Mouse (Mus musculus) intestine, embryonic 15.5 days (tissue): Measurements from ENCODE around the gene Gimap1. TPM values are rescaled to one million over a fixed set of nuclear protein-coding genes. Genes with fewer than 3 reads are reported as not detected.
A peak's percentile ranks its signal among the peaks of the same experiment; 100 is the strongest.

Experiments
- ATAC-seq: fragments of 200-750 bp; cut with Nextera tagmentation; 2 replicates; pipeline ENCODE4 v1.8.0; 2017; ENCODE audit warnings: moderate TSS enrichment, moderate library complexity
- H3K27ac ChIP-seq: fragments of 300-500 bp; sonication (generic); 2 replicates; pipeline ENCODE4 v1.5.1; 2015; ENCODE audit warnings: mild to moderate bottlenecking, inconsistent platforms
- H3K27me3 ChIP-seq: fragments of 300-500 bp; sonication (generic); replicated peaks from 2 replicates; pipeline ENCODE4 v1.6.1; 2015; ENCODE audit warnings: inconsistent platforms
- H3K36me3 ChIP-seq: fragments of 300-500 bp; sonication (generic); 2 replicates; pipeline ENCODE4 v1.6.1; 2015; ENCODE audit warnings: inconsistent platforms
- H3K4me1 ChIP-seq: fragments of 300-500 bp; sonication (generic); replicated peaks from 2 replicates; pipeline ENCODE4 v1.6.1; 2015; ENCODE audit warnings: inconsistent platforms
- H3K4me2 ChIP-seq: fragments of 300-500 bp; sonication (generic); replicated peaks from 2 replicates; pipeline ENCODE4 v1.6.1; 2015; ENCODE audit warnings: mild to moderate bottlenecking, inconsistent platforms
- H3K4me3 ChIP-seq: fragments of 300-500 bp; sonication (generic); replicated peaks from 2 replicates; pipeline ENCODE4 v1.5.1; 2015; ENCODE audit warnings: inconsistent platforms
- H3K9ac ChIP-seq: fragments of 300-500 bp; sonication (generic); 2 replicates; pipeline ENCODE4 v1.6.1; 2015; ENCODE audit warnings: inconsistent platforms
- H3K9me3 ChIP-seq: fragments of 300-500 bp; sonication (generic); 2 replicates; pipeline ENCODE4 v1.6.1; 2016; ENCODE audit warnings: inconsistent platforms
- WGBS: fragments of 180-500 bp; shearing (Covaris S2); methylation state at CpG from one replicate; pipeline ENCODE4 v1.1.7; 2015; 5-methylcytosine and 5-hydroxymethylcytosine counted together
- polyA plus RNA-seq: library from polyadenylated mRNA; unstranded; fragments of >200 nt; fragmentation: Nextera tagmentation; extraction: Ambion mirVana; gene quantifications from 2 replicates; pipeline ENCODE4 v1.2.1, GENCODE M21; 2015

The Gimap1 gene
- polyA plus RNA-seq, 1 experiment from 2014 or later = 31.0 TPM

DNA sequence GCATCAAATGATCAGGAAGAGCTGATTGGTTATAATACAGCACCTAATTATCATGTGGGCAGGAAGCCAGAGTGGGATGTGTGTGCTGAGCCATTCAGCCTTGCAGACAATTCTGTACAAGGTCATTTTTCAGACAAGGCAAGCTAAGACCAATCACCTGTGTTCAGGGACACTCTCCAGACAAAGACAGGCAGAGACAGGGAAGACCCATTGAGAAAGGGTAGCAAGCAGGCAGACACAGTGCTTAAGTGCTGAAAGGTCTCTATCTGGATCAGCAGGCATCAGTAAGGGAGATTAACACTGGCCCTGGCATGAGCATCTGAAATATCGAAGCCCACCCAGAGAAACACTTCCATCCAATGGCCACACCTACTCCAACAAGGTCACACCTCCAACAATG lies 45.6 kb downstream of the Gimap1 start:
- H3K4me1 ChIP-seq = no peaks in the 10 kb centered on the region; the same call in 1 of the 2 replicates
- WGBS = 82% methylated on average over 1 of the region's 1 CpGs
- no peak overlapping the region for H3K27ac ChIP-seq

DNA sequence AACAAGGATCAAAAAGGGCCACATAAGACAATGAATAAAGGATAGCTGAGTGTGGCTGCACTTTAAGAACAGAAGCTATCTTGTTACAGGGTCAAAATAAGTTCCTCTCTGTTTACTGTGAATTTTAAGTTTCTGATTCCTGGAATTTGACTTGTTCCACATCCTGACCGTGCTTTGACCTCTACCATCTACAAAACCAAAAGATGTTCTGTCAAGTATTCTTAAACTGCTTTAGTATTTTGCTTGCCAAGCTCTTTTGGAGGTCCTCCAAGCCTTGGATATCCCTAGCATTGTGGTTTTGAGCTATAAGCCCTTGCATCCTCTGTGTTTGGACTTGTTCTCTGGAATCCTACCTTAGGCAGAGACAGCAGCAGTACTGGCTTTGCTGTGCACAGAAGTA lies 46.3 kb downstream of the Gimap1 start:
- 0 out of 2 replicates have a peak overlapping the region, but pooled peaks have one; percentile 23 for H3K27ac ChIP-seq
- 50% methylated on average over 1 of the region's 1 CpGs for WGBS
- no peaks in the 10 kb centered on the region for H3K9me3 ChIP-seq
- ATAC-seq = 0 out of 2 replicates have a peak, but pooled peaks have one; percentile 28
- H3K4me2 ChIP-seq = no peak overlapping the region
- H3K4me3 ChIP-seq = no peak overlapping the region
- no peaks in the 10 kb centered on the region for H3K27me3 ChIP-seq
- no peaks in the 10 kb centered on the region for H3K36me3 ChIP-seq
- no peak overlapping the region for H3K9ac ChIP-seq
- no peaks in the 10 kb centered on the region; the same call in 1 of the 2 replicates for H3K4me1 ChIP-seq

More for the DNA sequence above, 45.6 kb downstream of the Gimap1 start:
- Histone ChIP-seq H3K9ac (no peak overlapping the region), H3K9me3 (no peaks in the 10 kb centered on the region), H3K27me3 (no peaks in the 10 kb centered on the region), H3K4me2 (no peak overlapping the region), H3K4me3 (no peak overlapping the region), H3K36me3 (no peaks in the 10 kb centered on the region)
- ATAC-seq = no peak

DNA sequence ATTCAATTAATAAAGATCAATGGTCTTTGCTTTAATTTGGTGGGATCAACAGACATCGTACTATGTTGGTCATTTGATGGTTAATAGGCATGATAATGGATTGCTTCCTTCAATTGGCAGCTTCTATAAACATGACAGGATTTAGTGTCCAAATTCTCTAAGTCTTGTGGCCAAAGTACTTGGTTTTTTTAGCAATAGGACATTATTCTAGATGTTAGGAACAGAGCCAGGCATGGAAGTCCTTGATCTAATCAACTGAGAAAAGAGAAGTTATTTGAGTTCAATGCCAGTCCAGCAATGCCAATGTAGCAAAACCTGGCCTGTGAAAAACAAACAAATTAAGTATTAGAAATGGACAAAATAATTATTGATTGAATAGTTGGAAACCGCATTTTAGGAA lies 46.7 kb downstream of the Gimap1 start:
- Histone ChIP-seq H3K4me1 (no peaks in the 10 kb centered on the region; the same call in 1 of the 2 replicates), H3K9ac (no peak overlapping the region), H3K4me2 (no peak overlapping the region), H3K4me3 (no peak overlapping the region), H3K27ac (no peak overlapping the region), H3K27me3 (no peaks in the 10 kb centered on the region), H3K9me3 (no peaks in the 10 kb centered on the region), H3K36me3 (no peaks in the 10 kb centered on the region)
- WGBS = 67% methylated on average over 2 of the region's 2 CpGs
- no peak for ATAC-seq

DNA sequence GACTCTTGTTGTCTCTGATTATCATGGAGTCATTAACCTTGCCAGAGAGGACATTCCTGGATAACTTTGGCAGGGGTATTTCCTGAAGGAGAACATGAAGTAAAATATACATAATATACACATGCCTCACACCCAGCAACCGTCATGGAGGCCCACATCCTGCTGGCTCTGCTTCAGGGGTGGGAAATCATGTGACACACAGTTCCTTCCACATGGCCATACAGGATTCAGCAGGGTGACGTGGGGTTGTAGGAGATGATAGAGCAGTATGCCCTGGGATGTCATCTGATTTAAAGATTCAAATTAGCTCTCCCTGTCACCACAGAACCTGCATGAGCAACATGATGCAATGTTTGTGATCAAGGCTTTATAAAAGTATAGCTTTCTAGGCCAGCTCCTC lies 49.0 kb downstream of the Gimap1 start:
- H3K27ac ChIP-seq = no peak overlapping the region
- H3K9me3 ChIP-seq = no peaks in the 10 kb centered on the region
- H3K27me3 ChIP-seq = no peaks in the 10 kb centered on the region
- ATAC-seq = no peak
- no peaks in the 10 kb centered on the region; the same call in 1 of the 2 replicates for H3K4me1 ChIP-seq
- 73% methylated on average over 2 of the region's 2 CpGs for WGBS
- H3K4me2 ChIP-seq = no peak overlapping the region
- H3K9ac ChIP-seq = no peak overlapping the region
- no peak overlapping the region for H3K4me3 ChIP-seq
- no peaks in the 10 kb centered on the region for H3K36me3 ChIP-seq

Other genes with a start within 250 kb of the Gimap1 start
- 23.3 and 25.0 TPM in 2 replicates for gene Atp6v0e2, start 201.4 kb upstream of the Gimap1 start, polyA plus RNA-seq
- 8.1 and 9.5 TPM in 2 replicates for gene Lrrc61, start 184.3 kb upstream of the Gimap1 start, polyA plus RNA-seq
- gene Rarres2, start 166.3 kb upstream of the Gimap1 start, polyA plus RNA-seq = 87.2 and 87.9 TPM in 2 replicates
- gene Gm45021, start 149.4 kb upstream of the Gimap1 start, polyA plus RNA-seq = not detected in 2 replicates
- gene Repin1, start 145.2 kb upstream of the Gimap1 start, polyA plus RNA-seq = 23.6 and 24.9 TPM in 2 replicates
- gene Gm44965, start 145.1 kb upstream of the Gimap1 start, polyA plus RNA-seq = not detected in 2 replicates
- gene Zfp775, start 137.0 kb upstream of the Gimap1 start, polyA plus RNA-seq = 5.1 and 5.8 TPM in 2 replicates
- 0.89 and 1.2 TPM in 2 replicates for gene AI854703, start 112.3 kb upstream of the Gimap1 start, polyA plus RNA-seq
- 1.7 and 2.3 TPM in 2 replicates for gene Gimap8, start 91.8 kb upstream of the Gimap1 start, polyA plus RNA-seq
- gene Gimap9, start 62.9 kb upstream of the Gimap1 start, polyA plus RNA-seq = 16.9 and 18.0 TPM in 2 replicates
- 20.7 and 22.8 TPM in 2 replicates for gene Gimap4, start 54.5 kb upstream of the Gimap1 start, polyA plus RNA-seq
- 20.4 and 21.1 TPM in 2 replicates for gene Gimap6, start 30.8 kb upstream of the Gimap1 start, polyA plus RNA-seq
- 5.6 and 5.7 TPM in 2 replicates for gene Gm28053, start 20.4 kb upstream of the Gimap1 start, polyA plus RNA-seq
- 0.18 and 0.30 TPM in 2 replicates for gene Gimap7, start 20.4 kb upstream of the Gimap1 start, polyA plus RNA-seq
- 10.5 and 10.9 TPM in 2 replicates for gene Gimap5, start 7.1 kb downstream of the Gimap1 start, polyA plus RNA-seq
- 0.15 and 0.20 TPM in 2 replicates for gene Gimap3, start 31.8 kb downstream of the Gimap1 start, polyA plus RNA-seq
- 140 and 159 TPM in 2 replicates for gene Tmem176a, start 101.9 kb downstream of the Gimap1 start, polyA plus RNA-seq
- 341 and 366 TPM in 2 replicates for gene Tmem176b, start 102.4 kb downstream of the Gimap1 start, polyA plus RNA-seq
- 21.4 and 28.0 TPM in 2 replicates for gene Aoc1, start 133.8 kb downstream of the Gimap1 start, polyA plus RNA-seq
- gene 1600015I10Rik, start 190.8 kb downstream of the Gimap1 start, polyA plus RNA-seq = not detected in 2 replicates
- not detected in 2 replicates for gene Doxl2, start 235.9 kb downstream of the Gimap1 start, polyA plus RNA-seq
- not detected in 2 replicates for gene Svs1, start 247.8 kb downstream of the Gimap1 start, polyA plus RNA-seq